8 mouse cellular contexts compared by ENCODE assay signal in the genomic region with DNA sequence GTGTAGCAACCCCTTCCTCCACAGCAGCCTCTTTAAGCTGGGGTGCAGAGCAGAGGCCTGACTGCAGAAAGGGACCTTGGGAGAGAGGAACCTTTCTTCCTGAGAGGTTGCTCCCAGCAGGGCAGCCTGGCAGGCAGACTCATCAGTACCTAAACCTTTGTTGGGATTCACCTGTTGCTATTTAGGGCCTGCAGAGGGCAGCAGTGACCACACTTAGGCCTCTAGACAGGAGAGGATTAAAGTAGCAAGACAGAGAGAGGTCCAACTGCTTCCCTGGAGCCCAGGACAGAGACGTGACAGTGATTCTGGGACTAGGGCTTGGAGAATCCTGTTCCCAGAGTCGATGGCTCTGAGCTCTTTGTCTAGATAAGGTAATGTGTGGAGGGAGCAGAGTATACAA. TPM values are rescaled to one million over a fixed set of nuclear protein-coding genes. Genes with fewer than 3 reads are reported as not detected.
DNase-seq lines count a peak whose midpoint lies in the region; ATAC-seq and TF ChIP-seq lines count a peak whose summit lies in the region.

No protein-coding gene starts in this region.

- no peaks in the 10 kb centered on the region for H3K9me3 ChIP-seq in G1E (replicated peaks)
- no peaks in the 10 kb centered on the region for H3K9me3 ChIP-seq in kidney, embryonic 14.5 days (ENCODE audit: control insufficient read depth, low read length)

- peaks cover 15% of the 10 kb centered on the region for H3K36me3 ChIP-seq in G1E (replicated peaks)
- no peaks in the 10 kb centered on the region for H3K36me3 ChIP-seq in kidney, embryonic 14.5 days (ENCODE audit: control insufficient read depth, insufficient read depth, low read length)
- no peaks in the 10 kb centered on the region for H3K36me3 ChIP-seq in splenic B cell, adult 2 months (ENCODE audit: control insufficient read depth, insufficient read depth, low read length, poor library complexity, severe bottlenecking)

- peak; percentile 68 to 76 for DNase-seq in heart, adult 18-20 months
- no peak for DNase-seq in heart, postnatal 25 days (ENCODE audit: low spot score)
- DNase-seq in G1E (ENCODE audit: low spot score), result no peak
- DNase-seq in cerebellum, adult 11-12 months, result peak; percentile 75
- peak; percentile 71 for DNase-seq in forelimb bud, embryonic 11.5 days (ENCODE audit: low read depth, low spot score)
- peak; percentile 78 for DNase-seq in lung, postnatal 36 days
- peak; percentile 89 for DNase-seq in splenic B cell, adult 2 months (ENCODE audit: low read depth, low spot score)

- peaks cover 34% of the 10 kb centered on the region for H3K27me3 ChIP-seq in G1E (ENCODE audit: insufficient read depth, low read length)
- peaks cover 6% of the 10 kb centered on the region; the same call in 1 of the 2 replicates for H3K27me3 ChIP-seq in kidney, embryonic 14.5 days (ENCODE audit: control insufficient read depth, insufficient read depth, low read length)
- no peaks in the 10 kb centered on the region for H3K27me3 ChIP-seq in splenic B cell, adult 2 months (ENCODE audit: control insufficient read depth, insufficient read depth, low read length, poor library complexity, severe bottlenecking)

- 10% methylated on average over 2 of the region's 2 CpGs for WGBS in kidney, embryonic 14.5 days

- intact Hi-C loops in heart, postnatal 25 days (cut with DNase I), result loop anchor here (1.0 to 5.0 kb wide), 4 partner anchors 33 to 1366 kb away; no protein-coding TSS in a partner anchor

- no peak overlapping the region for H3K9ac ChIP-seq in kidney, embryonic 14.5 days (ENCODE audit: low read depth, low read length)

- ATAC-seq in G1E (ENCODE audit: extremely low read depth, insufficient number of reproducible peaks, low FRiP score, poor library complexity, severe bottlenecking), result no peak; the same call in 1 of the 2 replicates
- ATAC-seq in kidney, embryonic 14.5 days (ENCODE audit: low FRiP score, low TSS enrichment), result peak; percentile 64

- no peak overlapping the region for H3K4me3 ChIP-seq in G1E (ENCODE audit: low read depth, low read length)
- H3K4me3 ChIP-seq in kidney, embryonic 14.5 days (ENCODE audit: low read length), result no peak overlapping the region

- H3K4me2 ChIP-seq in kidney, embryonic 14.5 days (replicated peaks; ENCODE audit: low read depth, low read length), result no peak overlapping the region

- no peak overlapping the region for H3K27ac ChIP-seq in kidney, embryonic 14.5 days (ENCODE audit: low read depth, low read length)

- H3K4me1 ChIP-seq in G1E (ENCODE audit: insufficient read depth, low read depth, low read length), result peaks cover 12% of the 10 kb centered on the region
- no peaks in the 10 kb centered on the region for H3K4me1 ChIP-seq in kidney, embryonic 14.5 days (ENCODE audit: control insufficient read depth, insufficient read depth, low read length)

- TF ChIP-seq CTCF in G1E (IDR thresholded peaks at IDR 0.05; ENCODE audit: low read depth, low read length), result peak; percentile 46; the same call in 1 of the 2 replicates

RNA-seq across cellular contexts. Expression of gene P2rx1, which starts 7.5 kb away (rescaled TPM):
- total RNA-seq in heart, adult 18-20 months (2021), result under 1 TPM; 0.25 to 0.28 TPM
- total RNA-seq in heart, postnatal 25 days (2021), result under 1 TPM; 0.29 to 0.50 TPM
- 11.4 and 12.0 TPM in 2 replicates for total RNA-seq in G1E (2014; fragmentation: Nextera tagmentation)
- 46.9 and 53.7 TPM in 2 replicates for total RNA-seq in G1E (2017)
- polyA plus RNA-seq in G1E (2012), result 11.7 and 14.8 TPM in 2 replicates
- 0.61 and 0.76 TPM in 2 replicates for polyA plus RNA-seq in kidney, embryonic 14.5 days (2014; fragmentation: Nextera tagmentation; extraction: Ambion mirVana)

RNA-seq across cellular contexts. Expression of gene Camkk1, which starts 12.4 kb away (rescaled TPM):
- under 1 TPM; 0.90 to 0.92 TPM for total RNA-seq in heart, adult 18-20 months (2021)
- total RNA-seq in heart, postnatal 25 days (2021), result 1 to 10 TPM in 1 of 2 experiments, under 1 TPM in 1; 0.95 to 1.2 TPM
- total RNA-seq in G1E (2014; fragmentation: Nextera tagmentation), result 1.9 and 4.2 TPM in 2 replicates
- total RNA-seq in G1E (2017), result 13.1 and 13.8 TPM in 2 replicates
- 8.9 and 9.9 TPM in 2 replicates for polyA plus RNA-seq in G1E (2012)
- 2.2 and 2.8 TPM in 2 replicates for polyA plus RNA-seq in kidney, embryonic 14.5 days (2014; fragmentation: Nextera tagmentation; extraction: Ambion mirVana)

RNA-seq across cellular contexts. Expression of gene Ncbp3, which starts 41.2 kb away (rescaled TPM):
- total RNA-seq in heart, adult 18-20 months (2021), result 1 to 10 TPM; 5.6 to 6.2 TPM
- 1 to 10 TPM; 5.6 to 6.2 TPM for total RNA-seq in heart, postnatal 25 days (2021)
- total RNA-seq in G1E (2014; fragmentation: Nextera tagmentation), result 23.9 and 25.0 TPM in 2 replicates
- 20.0 and 24.2 TPM in 2 replicates for total RNA-seq in G1E (2017)
- polyA plus RNA-seq in G1E (2012), result 11.2 and 13.3 TPM in 2 replicates
- polyA plus RNA-seq in kidney, embryonic 14.5 days (2014; fragmentation: Nextera tagmentation; extraction: Ambion mirVana), result 8.7 and 12.9 TPM in 2 replicates

RNA-seq across cellular contexts. Expression of gene Atp2a3, which starts 45.4 kb away (rescaled TPM):
- total RNA-seq in heart, adult 18-20 months (2021), result 10 to 100 TPM in 1 of 2 experiments, 1 to 10 TPM in 1; 8.6 to 15.8 TPM
- total RNA-seq in heart, postnatal 25 days (2021), result 10 to 100 TPM; 11.5 to 12.2 TPM
- 56.9 and 63.9 TPM in 2 replicates for total RNA-seq in G1E (2014; fragmentation: Nextera tagmentation)
- 79.9 and 101 TPM in 2 replicates for total RNA-seq in G1E (2017)
- 79.0 and 95.8 TPM in 2 replicates for polyA plus RNA-seq in G1E (2012)
- 1.3 and 2.2 TPM in 2 replicates for polyA plus RNA-seq in kidney, embryonic 14.5 days (2014; fragmentation: Nextera tagmentation; extraction: Ambion mirVana)

Comparison
In these comparisons a context has a peak if more than half of its experiments do, and no peak if none do; other contexts are left out.
1. DNase-seq: peak in heart, adult 18-20 months (2 of 2), cerebellum, adult 11-12 months (single experiment), forelimb bud, embryonic 11.5 days (single experiment), lung, postnatal 36 days (single experiment) and splenic B cell, adult 2 months (single experiment); none in heart, postnatal 25 days (single experiment) and G1E (single experiment).
2. RNA of gene P2rx1, which starts 7.5 kb away (total RNA-seq): 11.4 to 53.7 TPM in G1E; 0.29 to 0.50 TPM in heart, postnatal 25 days and 0.25 to 0.28 TPM in heart, adult 18-20 months; every median in the first group is over 4 times any median in the second.